Mouse (Mus musculus): ENCODE data around the gene Fzd1.

DNA sequence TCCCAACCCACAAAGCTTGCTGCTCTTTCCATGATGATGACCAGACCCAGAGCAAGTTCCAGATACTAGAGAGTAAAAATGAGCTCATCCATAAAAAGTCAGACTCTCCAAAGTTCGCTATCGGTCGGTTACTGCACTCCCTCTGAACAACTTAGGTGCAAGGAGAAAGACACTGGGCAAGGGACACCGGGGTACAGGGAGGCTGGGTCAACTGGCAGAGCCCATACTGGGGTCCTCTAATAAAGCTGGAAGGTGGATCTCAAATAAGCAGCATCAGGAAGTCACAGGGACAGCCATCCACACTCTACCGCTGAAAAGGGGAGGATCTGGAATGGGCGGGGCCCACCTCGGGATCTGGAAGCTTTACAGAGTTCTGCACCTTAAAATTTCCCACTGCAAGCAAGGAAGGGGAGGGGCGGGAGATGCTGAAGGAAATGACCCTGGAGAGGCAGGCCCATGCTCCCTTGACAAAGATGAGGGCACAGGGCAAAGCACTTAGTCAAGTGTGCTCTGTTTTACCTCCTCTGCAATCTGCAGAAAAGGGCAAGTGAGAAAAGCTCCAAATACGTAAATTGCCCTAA is 3.0 kb downstream of the Fzd1 start:
- TF ChIP-seq CTCF (IDR thresholded peaks at IDR 0.05) (no peak), POLR2A (IDR thresholded peaks at IDR 0.05; ENCODE audit: insufficient read depth, low read depth, low read length) (no peak)

Data from heart, adult 2 months (tissue).